Mouse (Mus musculus): ENCODE data around the gene Palm. TPM values are rescaled to one million over a fixed set of nuclear protein-coding genes. Genes with fewer than 3 reads are reported as not detected.

The Palm gene
- polyA plus RNA-seq, 1 experiment from 2014 or later = 29.6 TPM

DNA sequence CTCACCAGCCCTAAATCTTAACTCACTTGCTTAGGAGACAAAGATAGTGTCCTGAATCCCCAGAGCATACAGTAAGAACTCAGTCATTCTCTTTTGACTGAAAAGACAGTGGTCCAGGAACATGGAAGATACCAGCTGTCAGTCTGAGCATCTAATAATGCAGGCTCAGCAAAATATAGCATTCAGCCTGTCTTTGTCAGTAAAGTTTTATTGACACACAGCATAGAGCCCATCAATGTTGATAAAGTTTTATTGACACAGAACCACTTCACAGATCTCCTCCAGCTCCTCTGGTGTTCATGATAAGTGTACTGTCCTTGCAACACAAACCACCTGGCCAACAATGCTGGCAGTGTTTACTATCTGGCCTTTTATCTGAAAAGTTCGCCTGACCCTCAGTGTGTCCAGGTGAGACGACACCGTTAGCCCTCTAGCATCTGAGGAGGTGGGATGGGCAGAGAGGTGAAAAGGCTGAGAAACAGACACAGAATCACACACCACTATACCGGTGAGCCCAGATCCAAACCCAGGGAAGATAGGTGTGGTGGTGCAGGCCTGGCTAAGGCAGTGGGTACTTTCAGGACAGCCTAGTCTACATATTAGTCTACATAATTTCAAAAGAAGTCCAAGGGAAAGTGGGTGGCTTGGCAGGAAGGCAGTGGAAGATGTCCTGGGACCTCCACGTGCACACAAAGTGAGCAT, 882 bp upstream of the Palm start:
- H3K9ac ChIP-seq (replicated peaks; ENCODE audit: low read depth) = no peak overlapping the region
- H3K4me3 ChIP-seq (ENCODE audit: low read depth, low read length) = no peak overlapping the region
- H3K4me1 ChIP-seq (ENCODE audit: insufficient read depth, low read depth, low read length) = peaks cover 10% of the 10 kb centered on the region; the same call in 1 of the 2 replicates
- no peak overlapping the region for H3K4me2 ChIP-seq (replicated peaks; ENCODE audit: low read depth, low read length)
- no peaks in the 10 kb centered on the region for H3K27me3 ChIP-seq (replicated peaks; ENCODE audit: insufficient read depth, low read length)
- no peak for ATAC-seq
- WGBS = 75% methylated on average over 5 of the region's 5 CpGs
- TF ChIP-seq CTCF (IDR thresholded peaks at IDR 0.05) (no peak), EP300 (IDR thresholded peaks at IDR 0.05) (no peak)
- no peak for DNase-seq (ENCODE audit: low spot score)
- H3K9me3 ChIP-seq (ENCODE audit: low read length) = no peaks in the 10 kb centered on the region
- H3K36me3 ChIP-seq (ENCODE audit: insufficient read depth, low read length) = no peaks in the 10 kb centered on the region
- no peak overlapping the region for H3K27ac ChIP-seq (ENCODE audit: low read length)

DNA sequence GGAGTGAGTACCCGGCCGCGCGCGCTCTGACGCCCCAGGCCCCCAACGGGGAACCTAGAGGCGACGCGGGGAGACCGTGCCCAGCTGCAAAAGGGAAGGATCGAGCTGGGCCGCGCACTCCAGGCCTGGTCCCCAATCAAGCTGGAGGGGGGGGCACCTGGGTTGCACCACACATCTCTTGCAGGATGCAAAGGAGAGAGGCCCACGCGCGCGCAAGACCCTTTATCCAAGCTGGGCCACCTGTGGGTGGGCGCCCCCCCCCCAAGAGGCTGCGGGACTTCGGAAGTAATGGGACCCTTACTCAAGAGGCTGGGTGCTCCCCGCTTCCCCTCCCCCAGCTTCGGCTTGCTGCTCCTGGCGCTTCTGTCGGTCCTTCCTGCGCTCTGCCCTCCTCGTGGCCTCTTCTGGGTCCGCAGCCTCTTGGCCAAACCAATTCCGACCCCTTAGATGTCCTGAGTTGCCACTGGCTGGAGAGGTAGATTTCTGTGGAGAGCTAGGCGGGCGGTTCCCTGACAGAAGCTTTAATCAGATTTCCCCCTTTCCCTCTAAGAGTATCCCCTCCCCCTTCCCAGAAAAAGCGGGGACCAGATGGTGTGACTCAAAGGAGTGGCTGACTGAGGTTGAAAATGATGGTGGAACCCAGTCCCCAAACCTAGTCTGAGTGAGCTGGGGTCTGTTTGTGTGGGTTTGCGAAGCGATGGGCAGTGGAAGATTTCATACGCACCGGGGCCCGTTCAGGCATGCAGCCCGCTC, 542 bp downstream of the Palm start:
- no peaks in the 10 kb centered on the region for H3K27me3 ChIP-seq (replicated peaks; ENCODE audit: insufficient read depth, low read length)
- peak overlapping the region; percentile 93 for H3K4me2 ChIP-seq (replicated peaks; ENCODE audit: low read depth, low read length)
- H3K9me3 ChIP-seq (ENCODE audit: low read length) = no peaks in the 10 kb centered on the region
- H3K4me1 ChIP-seq (ENCODE audit: insufficient read depth, low read depth, low read length) = peaks cover 10% of the 10 kb centered on the region; the same call in 1 of the 2 replicates
- no peak for TF ChIP-seq EP300 (IDR thresholded peaks at IDR 0.05)
- no peak for TF ChIP-seq CTCF (IDR thresholded peaks at IDR 0.05)
- 7% methylated on average over 37 of the region's 38 CpGs for WGBS
- DNase-seq (ENCODE audit: low spot score) = no peak
- peak overlapping the region; percentile 73 for H3K4me3 ChIP-seq (ENCODE audit: low read depth, low read length)
- H3K27ac ChIP-seq (ENCODE audit: low read length) = peak overlapping the region; percentile 51; the same call in 1 of the 2 replicates
- H3K36me3 ChIP-seq (ENCODE audit: insufficient read depth, low read length) = no peaks in the 10 kb centered on the region
- ATAC-seq = peak; percentile 10
- peak overlapping the region; percentile 48 for H3K9ac ChIP-seq (replicated peaks; ENCODE audit: low read depth)

DNA sequence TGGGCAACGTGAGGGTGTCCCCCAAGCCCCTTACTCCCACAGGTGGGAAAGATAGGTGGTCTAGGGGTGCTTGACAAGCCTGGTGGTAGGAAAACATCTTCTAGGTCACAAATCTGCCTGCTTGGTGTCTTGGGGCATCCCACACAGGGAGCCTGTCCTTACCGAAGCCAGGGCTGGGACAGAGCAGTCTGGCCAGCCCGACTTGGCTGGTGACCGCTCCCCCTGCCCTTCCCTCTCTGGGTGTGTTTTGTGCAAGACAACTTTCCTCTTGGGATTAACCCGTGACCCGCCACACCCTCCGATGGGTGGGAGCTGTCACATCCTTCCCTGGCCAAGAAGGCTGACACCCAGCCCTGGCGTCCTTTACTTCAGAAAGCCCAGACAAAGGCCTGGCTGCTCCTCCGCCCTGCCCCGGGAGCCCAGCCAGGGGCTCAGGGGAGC, 1.1 kb downstream of the Palm start:
- peaks cover 10% of the 10 kb centered on the region; the same call in 1 of the 2 replicates for H3K4me1 ChIP-seq (ENCODE audit: insufficient read depth, low read depth, low read length)
- no peaks in the 10 kb centered on the region for H3K27me3 ChIP-seq (replicated peaks; ENCODE audit: insufficient read depth, low read length)
- H3K9ac ChIP-seq (replicated peaks; ENCODE audit: low read depth) = peak overlapping the region; percentile 48; the same call in 1 of the 2 replicates
- DNase-seq (ENCODE audit: low spot score) (peak; percentile 79), ATAC-seq (peak; percentile 80)
- no peaks in the 10 kb centered on the region for H3K9me3 ChIP-seq (ENCODE audit: low read length)
- peak overlapping the region; percentile 51; the same call in 1 of the 2 replicates for H3K27ac ChIP-seq (ENCODE audit: low read length)
- WGBS = 13% methylated on average over 10 of the region's 10 CpGs
- H3K4me3 ChIP-seq (ENCODE audit: low read depth, low read length) = peak overlapping the region; percentile 73
- no peaks in the 10 kb centered on the region for H3K36me3 ChIP-seq (ENCODE audit: insufficient read depth, low read length)
- TF ChIP-seq CTCF (IDR thresholded peaks at IDR 0.05) (no peak), EP300 (IDR thresholded peaks at IDR 0.05) (no peak)
- peak overlapping the region; percentile 93 for H3K4me2 ChIP-seq (replicated peaks; ENCODE audit: low read depth, low read length)

DNA sequence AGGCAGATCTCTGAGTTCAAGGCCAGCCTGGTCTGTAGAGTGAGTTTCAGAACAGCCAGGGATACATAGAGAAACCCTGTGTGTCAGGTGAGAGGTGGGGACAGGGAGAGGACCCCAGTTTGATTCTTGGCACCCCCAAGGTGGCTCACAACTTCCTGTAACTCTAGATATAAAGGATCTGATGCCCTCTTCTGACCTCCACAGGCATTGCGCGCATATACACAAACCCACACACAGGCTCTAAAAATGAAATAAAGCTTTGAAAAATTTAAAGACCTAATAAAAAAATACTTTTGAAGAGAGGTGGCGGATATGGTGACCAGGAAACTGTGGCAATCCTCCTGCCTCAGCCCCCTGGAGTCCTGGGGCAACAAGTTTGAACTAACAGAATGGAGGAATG, 2.5 kb downstream of the Palm start:
- ATAC-seq (no peak), DNase-seq (ENCODE audit: low spot score) (no peak)
- no peaks in the 10 kb centered on the region for H3K36me3 ChIP-seq (ENCODE audit: insufficient read depth, low read length)
- no peak overlapping the region for H3K4me2 ChIP-seq (replicated peaks; ENCODE audit: low read depth, low read length)
- H3K9ac ChIP-seq (replicated peaks; ENCODE audit: low read depth) = no peak overlapping the region
- peak; percentile 10; the same call in 1 of the 2 replicates for TF ChIP-seq CTCF (IDR thresholded peaks at IDR 0.05)
- TF ChIP-seq EP300 (IDR thresholded peaks at IDR 0.05) = no peak
- 97% methylated on average over 3 of the region's 3 CpGs for WGBS
- H3K4me1 ChIP-seq (ENCODE audit: insufficient read depth, low read depth, low read length) = peaks cover 10% of the 10 kb centered on the region; the same call in 1 of the 2 replicates
- H3K27ac ChIP-seq (ENCODE audit: low read length) = no peak overlapping the region
- no peaks in the 10 kb centered on the region for H3K9me3 ChIP-seq (ENCODE audit: low read length)
- H3K27me3 ChIP-seq (replicated peaks; ENCODE audit: insufficient read depth, low read length) = no peaks in the 10 kb centered on the region
- no peak overlapping the region for H3K4me3 ChIP-seq (ENCODE audit: low read depth, low read length)

DNA sequence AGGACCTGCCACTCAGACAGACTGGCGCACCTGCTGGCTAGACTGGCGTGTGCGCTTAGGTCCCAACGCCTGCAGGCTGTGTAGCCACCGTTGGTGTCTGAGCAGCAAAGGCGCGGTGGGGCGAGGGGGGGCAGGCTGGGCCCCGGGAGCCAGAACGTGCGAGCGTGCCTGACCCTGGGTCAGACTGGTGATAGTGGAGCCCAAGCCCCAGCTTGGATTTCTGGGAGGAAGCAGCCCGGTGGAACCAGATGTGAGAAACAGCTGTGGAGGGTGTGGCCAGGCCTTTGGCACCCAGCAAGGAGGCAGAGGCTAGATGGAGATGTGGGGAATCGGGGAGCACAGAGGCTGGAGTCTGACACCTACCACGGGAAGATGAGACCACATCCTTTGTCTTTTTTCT, 4.0 kb downstream of the Palm start:
- no peak for TF ChIP-seq EP300 (IDR thresholded peaks at IDR 0.05)
- no peak for TF ChIP-seq CTCF (IDR thresholded peaks at IDR 0.05)
- no peak for DNase-seq (ENCODE audit: low spot score)
- Histone ChIP-seq H3K9ac (replicated peaks; ENCODE audit: low read depth) (no peak overlapping the region), H3K27me3 (replicated peaks; ENCODE audit: insufficient read depth, low read length) (no peaks in the 10 kb centered on the region), H3K36me3 (ENCODE audit: insufficient read depth, low read length) (no peaks in the 10 kb centered on the region), H3K9me3 (ENCODE audit: low read length) (no peaks in the 10 kb centered on the region), H3K4me3 (ENCODE audit: low read depth, low read length) (no peak overlapping the region), H3K4me2 (replicated peaks; ENCODE audit: low read depth, low read length) (no peak overlapping the region), H3K4me1 (ENCODE audit: insufficient read depth, low read depth, low read length) (peaks cover 10% of the 10 kb centered on the region; the same call in 1 of the 2 replicates), H3K27ac (ENCODE audit: low read length) (no peak overlapping the region)
- no peak for ATAC-seq
- 49% methylated on average over 15 of the region's 15 CpGs for WGBS

DNA sequence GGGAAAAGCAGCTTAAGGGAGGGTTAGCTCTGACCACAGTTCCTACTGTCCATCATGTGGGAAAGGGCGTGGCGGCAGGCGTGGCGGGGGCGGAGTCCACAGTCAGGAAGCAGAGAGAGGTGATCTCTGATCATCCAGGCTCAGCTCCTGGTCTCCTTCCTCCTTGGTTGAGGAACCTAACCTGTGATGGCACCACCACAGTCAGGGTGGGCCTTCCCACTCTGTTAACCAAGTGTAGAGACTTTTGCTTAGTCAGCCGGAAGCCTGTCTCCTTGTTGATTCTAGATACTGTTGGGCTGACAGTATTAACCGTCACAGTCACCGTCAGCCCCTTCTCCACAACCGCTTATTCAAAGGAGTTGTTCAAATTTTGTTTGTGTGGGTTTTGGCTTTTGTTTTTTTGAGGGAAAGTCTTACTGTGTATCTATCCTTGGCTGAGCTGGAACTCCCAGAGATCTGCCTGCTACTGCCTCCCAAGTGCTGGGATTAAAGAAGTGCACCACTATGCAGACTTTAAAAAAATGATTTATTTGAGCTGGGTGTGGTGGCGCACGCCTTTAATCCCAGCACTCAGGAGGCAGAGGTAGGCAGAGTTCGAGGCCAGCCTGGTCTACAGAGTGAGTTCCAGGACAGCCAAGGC, 5.0 kb downstream of the Palm start:
- Histone ChIP-seq H3K27me3 (replicated peaks; ENCODE audit: insufficient read depth, low read length) (no peaks in the 10 kb centered on the region), H3K36me3 (ENCODE audit: insufficient read depth, low read length) (no peaks in the 10 kb centered on the region), H3K4me1 (ENCODE audit: insufficient read depth, low read depth, low read length) (peaks cover 10% of the 10 kb centered on the region; the same call in 1 of the 2 replicates), H3K9me3 (ENCODE audit: low read length) (no peaks in the 10 kb centered on the region), H3K9ac (replicated peaks; ENCODE audit: low read depth) (no peak overlapping the region), H3K27ac (ENCODE audit: low read length) (no peak overlapping the region), H3K4me2 (replicated peaks; ENCODE audit: low read depth, low read length) (no peak overlapping the region), H3K4me3 (ENCODE audit: low read depth, low read length) (no peak overlapping the region)
- no peak for TF ChIP-seq EP300 (IDR thresholded peaks at IDR 0.05)
- TF ChIP-seq CTCF (IDR thresholded peaks at IDR 0.05) = no peak
- 85% methylated on average over 12 of the region's 12 CpGs for WGBS
- DNase-seq (ENCODE audit: low spot score) (no peak), ATAC-seq (no peak)

All from lung, postnatal 0 days (tissue).